Mouse (Mus musculus) bone marrow macrophage, adult 2 months (primary cell): ENCODE results near the gene Rab40c. TPM values are rescaled to one million over a fixed set of nuclear protein-coding genes. Genes with fewer than 3 reads are reported as not detected.

Experiments used
- H3K27ac ChIP-seq: 2 replicates; pipeline ENCODE4 v1.5.1; 2012; ENCODE audit warnings: low read depth, low read length; ENCODE audit not compliant: insufficient read depth
- H3K4me1 ChIP-seq: 2 replicates; pipeline ENCODE4 v1.6.1; 2012; ENCODE audit warnings: low read length; ENCODE audit not compliant: control insufficient read depth, insufficient read depth
- H3K4me3 ChIP-seq: 2 replicates; pipeline ENCODE4 v1.5.1; 2012; ENCODE audit warnings: mild to moderate bottlenecking, low read length, moderate library complexity; ENCODE audit not compliant: insufficient read depth
- CTCF ChIP-seq: IDR thresholded peaks from 2 replicates; pipeline ENCODE4 v1.5.1; 2012; ENCODE audit warnings: low read depth, mild to moderate bottlenecking, low read length, moderate library complexity
- POLR2A ChIP-seq: IDR thresholded peaks from 2 replicates; pipeline ENCODE4 v1.6.1; 2012; ENCODE audit warnings: mild to moderate bottlenecking, low read depth, low read length, borderline replicate concordance
- polyA plus RNA-seq: library from polyadenylated mRNA; stranded (reverse); fragments of >200 nt; gene quantifications from 2 replicates; pipeline ENCODE4 v1.2.4, GENCODE M21; 2012; ENCODE audit not compliant: missing spikeins, insufficient read depth, insufficient read length

The Rab40c gene
- polyA plus RNA-seq, 1 experiment = 32.8 TPM

DNA sequence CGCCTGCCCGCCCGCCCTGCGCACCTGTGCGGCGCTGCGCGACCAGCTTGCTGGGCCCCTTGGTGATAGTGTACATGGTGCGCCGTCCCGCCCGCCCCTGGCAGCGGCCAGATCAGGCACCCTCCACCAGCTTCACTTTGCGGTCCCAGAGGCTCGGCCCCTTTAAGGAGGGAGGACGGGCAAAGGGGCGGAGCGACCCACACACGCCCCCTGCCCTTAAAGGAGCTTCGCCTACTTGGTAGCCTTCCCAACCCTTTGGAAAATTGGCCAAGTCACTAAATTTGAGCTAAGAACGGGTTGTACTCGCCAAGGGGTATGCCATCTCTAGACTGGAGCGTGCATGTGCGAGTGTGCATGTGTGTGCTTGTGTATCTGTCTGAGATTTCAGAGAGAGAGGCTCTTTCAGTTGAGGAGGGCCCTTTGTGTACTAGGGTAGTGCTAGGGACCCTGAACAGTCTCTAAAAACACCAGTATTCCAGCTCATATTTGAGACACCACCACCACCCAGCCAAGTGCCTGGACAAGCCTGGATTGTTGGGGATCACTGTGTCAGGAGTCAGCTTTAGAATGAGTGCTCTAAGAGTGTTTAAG, 50.8 kb downstream of the Rab40c start, which contains the start of gene Mcrip2:
Mcrip2 (minus strand) TSS at position 164 of the 591 bp plus-strand sequence.
- peak within 1 kb of the TSS; percentile 81 for H3K4me3 ChIP-seq
- TF ChIP-seq CTCF (no peak), POLR2A (no peak)
- H3K4me1 ChIP-seq = peaks cover 13% of the 10 kb centered on the region
- H3K27ac ChIP-seq = peak within 1 kb of the TSS; percentile 27

DNA sequence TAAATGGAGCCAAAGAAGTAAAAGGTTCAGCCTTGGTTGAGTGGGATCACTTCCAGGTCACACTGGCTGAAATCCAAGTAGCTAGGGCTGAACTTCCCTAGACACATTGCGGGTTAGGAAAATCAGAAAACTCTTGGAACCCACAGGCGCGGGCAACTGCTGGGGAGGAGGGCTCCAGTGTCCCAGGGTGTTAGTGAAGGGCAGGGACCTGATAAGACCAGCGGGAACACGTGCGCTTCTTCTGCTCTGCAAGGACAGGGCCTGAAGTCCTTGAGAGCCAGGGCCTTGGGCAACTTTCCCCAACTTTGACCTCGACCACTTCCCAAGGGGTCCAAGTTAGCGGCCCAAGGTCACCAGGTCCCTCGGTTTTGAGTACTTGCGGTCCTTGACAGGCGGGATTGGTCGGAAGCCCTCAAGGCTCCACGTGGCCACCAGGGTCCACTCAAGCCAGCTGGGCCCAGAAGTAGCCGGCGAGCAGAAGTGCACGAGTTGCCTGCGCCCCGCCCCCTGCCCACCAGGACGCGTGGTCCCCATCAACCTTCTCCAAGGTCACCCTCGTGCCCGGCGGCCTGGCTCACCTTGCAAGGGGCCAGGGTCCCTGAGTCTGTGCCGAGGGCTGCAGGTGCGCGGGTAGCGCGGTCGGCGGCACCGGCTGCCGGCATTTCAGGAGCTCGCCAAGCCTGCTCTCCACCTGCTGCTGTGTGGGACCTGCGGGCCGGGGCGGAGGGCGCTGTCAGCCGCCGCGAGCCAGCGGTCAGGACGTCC, 51.5 kb downstream of the Rab40c start:
- peak overlapping the region; percentile 81 for H3K4me3 ChIP-seq
- H3K27ac ChIP-seq = peak overlapping the region; percentile 27
- TF ChIP-seq CTCF = no peak
- TF ChIP-seq POLR2A = no peak
- H3K4me1 ChIP-seq = peaks cover 13% of the 10 kb centered on the region

DNA sequence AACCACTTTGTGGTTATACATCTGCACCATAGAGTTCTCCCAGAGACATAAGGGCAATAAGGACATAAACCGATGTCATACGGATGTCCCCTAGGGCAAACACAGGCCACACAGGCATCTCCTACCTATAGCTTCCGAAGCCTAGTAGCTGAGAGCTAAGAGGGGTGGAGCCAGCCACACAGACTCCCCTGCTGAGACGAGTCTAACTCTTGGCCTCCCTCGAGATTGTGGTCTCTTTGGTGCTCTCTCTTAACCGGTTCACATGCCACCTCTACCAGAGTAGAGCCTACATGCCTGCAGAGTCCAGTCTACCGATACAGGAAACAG, 52.1 kb downstream of the Rab40c start:
- peaks cover 13% of the 10 kb centered on the region for H3K4me1 ChIP-seq
- peak overlapping the region; percentile 27 for H3K27ac ChIP-seq
- H3K4me3 ChIP-seq = peak overlapping the region; percentile 81
- no peak for TF ChIP-seq CTCF
- no peak for TF ChIP-seq POLR2A

- H3K4me3 ChIP-seq = no peak overlapping the region
- no peak for TF ChIP-seq POLR2A
- no peak for TF ChIP-seq CTCF
- peaks cover 10% of the 10 kb centered on the region for H3K4me1 ChIP-seq
- H3K27ac ChIP-seq = no peak overlapping the region
Measured at GRCm38 (mm10) chr17:25866172-25866571, 53.4 kb downstream of the Rab40c start.

DNA sequence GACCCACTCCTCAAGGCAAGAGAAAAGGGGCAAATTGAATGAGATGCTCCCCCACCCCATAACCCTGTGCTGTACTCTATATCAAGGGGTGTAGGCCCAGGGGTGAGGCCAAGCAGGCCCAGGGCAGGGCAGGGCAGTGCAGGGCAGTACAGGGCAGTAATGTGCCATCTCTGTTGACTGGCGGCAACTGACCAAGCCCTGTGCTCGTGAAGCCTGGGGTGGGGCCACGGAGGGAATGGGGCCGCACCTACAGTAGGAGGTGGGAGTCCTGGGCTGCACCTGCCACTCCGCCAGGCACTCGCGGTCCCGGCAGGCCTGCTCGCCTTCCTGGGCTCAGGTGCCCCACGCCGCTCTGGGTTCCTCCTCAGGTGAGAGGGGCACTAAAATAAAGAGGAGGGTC, 54.2 kb downstream of the Rab40c start:
- Histone ChIP-seq H3K4me1 (peaks cover 15% of the 10 kb centered on the region), H3K27ac (no peak overlapping the region), H3K4me3 (no peak overlapping the region)
- TF ChIP-seq CTCF (no peak), POLR2A (no peak)

GRCm38 (mm10) chr17:25864311-25864710, 55.2 kb downstream of the Rab40c start:
- TF ChIP-seq CTCF (no peak), POLR2A (no peak)
- H3K4me3 ChIP-seq = no peak overlapping the region
- peaks cover 15% of the 10 kb centered on the region for H3K4me1 ChIP-seq
- no peak overlapping the region for H3K27ac ChIP-seq

DNA sequence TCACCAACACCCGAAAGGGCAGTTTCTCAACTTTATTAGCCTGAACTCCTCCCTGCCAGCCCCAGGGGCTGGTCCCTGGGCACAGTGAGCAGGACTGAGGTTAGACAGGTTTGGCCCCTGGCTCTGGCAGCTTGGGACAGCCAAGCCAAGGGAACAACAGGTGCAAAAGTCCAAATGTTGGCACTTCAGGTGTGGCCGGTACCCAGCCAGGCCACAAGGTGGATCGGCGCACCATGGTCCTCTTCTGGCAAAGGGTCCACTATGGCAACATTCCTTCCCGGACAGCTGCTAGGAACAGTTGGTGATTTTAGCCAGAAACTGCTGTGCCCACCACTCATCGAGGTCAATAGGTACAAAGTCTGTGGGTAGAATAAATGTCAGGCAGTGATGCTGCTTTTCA, 55.8 kb downstream of the Rab40c start:
- no peak overlapping the region for H3K27ac ChIP-seq
- TF ChIP-seq POLR2A = no peak
- TF ChIP-seq CTCF = no peak
- H3K4me1 ChIP-seq = peaks cover 10% of the 10 kb centered on the region
- no peak overlapping the region for H3K4me3 ChIP-seq

GRCm38 (mm10) chr17:25861704-25862612, 57.6 kb downstream of the Rab40c start:
- TF ChIP-seq CTCF (no peak), POLR2A (no peak)
- Histone ChIP-seq H3K27ac (peak overlapping the region; percentile 3), H3K4me3 (peak overlapping the region; percentile 69), H3K4me1 (peaks cover 9% of the 10 kb centered on the region)

DNA sequence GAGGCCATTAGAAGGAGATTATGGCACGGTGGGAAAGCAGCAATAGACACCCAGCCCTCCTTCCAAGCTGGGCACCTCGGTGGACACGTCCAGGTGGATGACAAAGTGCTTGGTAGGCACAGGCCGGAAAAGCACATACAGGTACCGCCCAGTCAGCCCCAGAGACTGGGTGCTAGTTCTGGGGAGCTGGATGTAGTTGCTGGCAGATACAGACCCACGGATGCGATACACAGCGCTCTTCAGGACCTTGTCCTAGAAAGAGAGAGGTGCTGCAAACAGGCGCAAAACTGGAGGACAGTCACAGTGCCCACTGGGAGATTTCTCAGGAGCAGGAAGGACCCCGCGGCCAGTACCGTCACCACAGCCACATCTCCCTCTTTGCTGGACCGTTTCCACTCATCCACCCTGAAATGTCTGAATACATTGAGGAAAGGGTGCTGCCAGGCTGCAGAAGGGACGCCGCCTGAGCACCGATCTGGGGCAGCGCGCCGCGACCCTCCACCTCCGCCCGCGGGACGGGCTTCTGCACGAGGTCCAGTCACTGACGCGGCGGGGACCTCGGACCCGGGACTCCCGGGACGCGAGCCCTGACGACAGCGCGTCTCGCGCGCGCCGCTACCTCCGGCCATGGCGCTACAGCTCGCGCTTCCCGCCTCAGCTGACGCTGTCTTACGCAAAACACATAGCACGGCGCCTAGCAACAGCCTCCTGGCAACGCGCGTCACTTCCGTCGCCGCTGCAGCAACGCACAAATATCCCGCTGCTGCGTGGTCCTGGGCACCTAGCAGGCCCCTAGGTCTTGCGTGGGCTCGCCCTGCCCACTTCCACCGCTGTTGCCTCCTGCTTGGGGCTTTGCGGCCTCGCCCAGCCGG, 58.5 kb downstream of the Rab40c start, which contains the start of gene Wdr90:
Wdr90 (minus strand) TSS at position 670 of the 872 bp plus-strand sequence.
- no peak for TF ChIP-seq CTCF
- no peak for TF ChIP-seq POLR2A
- H3K4me3 ChIP-seq = peak within 1 kb of the TSS; percentile 69
- H3K27ac ChIP-seq = peak within 1 kb of the TSS; percentile 3
- H3K4me1 ChIP-seq = 0 out of 2 replicates have a peak, but pooled peaks cover 5% of the 10 kb centered on the region
